Comparison of ENCODE assay signal across 20 mouse cellular contexts in the genomic region with DNA sequence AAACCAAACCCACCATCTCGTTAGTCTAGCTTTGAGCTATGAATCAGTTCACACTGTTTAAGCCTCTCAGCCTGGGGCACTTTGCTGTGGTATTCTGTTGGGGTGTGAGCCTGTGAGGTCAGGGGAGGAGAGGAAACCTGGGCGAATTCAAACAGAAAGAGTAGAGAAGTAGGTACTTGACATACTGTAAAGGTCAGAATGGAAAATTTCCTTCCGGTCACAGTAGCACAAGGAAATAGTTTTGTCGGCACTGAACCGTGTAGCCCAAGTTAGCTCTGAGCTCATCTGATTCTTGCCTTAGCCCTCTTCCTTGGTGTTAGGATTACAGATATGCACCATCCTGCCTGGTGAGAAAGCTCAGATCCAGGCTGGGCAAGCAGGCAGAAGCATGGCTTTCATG. TPM values are rescaled to one million over a fixed set of nuclear protein-coding genes. Genes with fewer than 3 reads are reported as not detected.
DNase-seq lines count a peak whose midpoint lies in the region; ATAC-seq and TF ChIP-seq lines count a peak whose summit lies in the region.
"Had no signal": no experiment of that assay in that cellular context is flagged by ENCODE, and none has a peak within 500 bp of the region (broad histone marks: within the 10 kb centered on the region; RNA-seq: fewer than 3 reads in every experiment).

No protein-coding gene starts in this region.

- in situ Hi-C loops in CH12.LX (cut with MboI; ENCODE audit: low pct_ligation_motif_present, low pct_unique_long_range_greater_than_20kb, low sequenced_read_pairs) = no loop called here

- H3K4me1 ChIP-seq in kidney, postnatal 0 days (replicated peaks; ENCODE audit: insufficient read depth, low read length) = 0 out of 2 replicates have a peak, but pooled peaks cover 2% of the 10 kb centered on the region
- H3K4me1 ChIP-seq in kidney, embryonic 15.5 days = no peaks in the 10 kb centered on the region
- H3K4me1 ChIP-seq in CH12.LX (ENCODE audit: control insufficient read depth in 1 of 2, insufficient read depth in 2 of 2) = peaks cover 5 to 22% of the 10 kb centered on the region in 2 experiments
- H3K4me1 ChIP-seq in intestine, embryonic 16.5 days (ENCODE audit: control insufficient read depth, insufficient read depth, low read length) = no peaks in the 10 kb centered on the region
- H3K4me1 ChIP-seq: hindbrain, embryonic 12.5 days; intestine, embryonic 15.5 days had no signal

- TF ChIP-seq EP300 in CH12.LX (IDR thresholded peaks at IDR 0.05; ENCODE audit: low read length) = no peak

- dilution Hi-C loops in CH12.LX (cut with MboI; ENCODE audit: extremely low pct_ligation_motif_present, extremely low pct_unique_long_range_greater_than_20kb, low sequenced_read_pairs) = no loop called here

- no peak for TF ChIP-seq RAD21 in CH12.LX (IDR thresholded peaks at IDR 0.05; ENCODE audit: low read depth, low read length)

- WGBS in kidney, postnatal 0 days = 41% methylated on average over 5 of the region's 5 CpGs
- 61% methylated on average over 5 of the region's 5 CpGs for WGBS in kidney, embryonic 15.5 days
- 67% methylated on average over 5 of the region's 5 CpGs for WGBS in intestine, embryonic 16.5 days

- H3K4me3 ChIP-seq in kidney, postnatal 0 days (replicated peaks; ENCODE audit: low read depth, low read length) = no peak overlapping the region
- H3K4me3 ChIP-seq in kidney, embryonic 15.5 days (replicated peaks) = no peak overlapping the region
- H3K4me3 ChIP-seq in CH12.LX (replicated peaks in 1 of 3; ENCODE audit: low read depth in 2 of 3, low read length in 2 of 3, poor library complexity in 1 of 3) = no peak overlapping the region
- H3K4me3 ChIP-seq in intestine, embryonic 16.5 days (ENCODE audit: low read length) = no peak overlapping the region
- H3K4me3 ChIP-seq: embryonic facial prominence, embryonic 13.5 days; hindbrain, embryonic 12.5 days; intestine, embryonic 15.5 days had no signal

- H3K4me2 ChIP-seq in kidney, postnatal 0 days (ENCODE audit: low read length) = no peak overlapping the region
- no peak overlapping the region for H3K4me2 ChIP-seq in kidney, embryonic 15.5 days
- peak overlapping the region; percentile 44; the same call in 1 of the 2 replicates for H3K4me2 ChIP-seq in CH12.LX (ENCODE audit: insufficient read depth, low read depth, poor library complexity, severe bottlenecking)
- H3K4me2 ChIP-seq in intestine, embryonic 16.5 days (ENCODE audit: low read depth, low read length) = no peak overlapping the region
- H3K4me2 ChIP-seq: embryonic facial prominence, embryonic 13.5 days; hindbrain, embryonic 12.5 days; intestine, embryonic 15.5 days had no signal

- TF ChIP-seq POLR2A in CH12.LX (IDR thresholded peaks at IDR 0.05; ENCODE audit: low read depth, low read length) = no peak

- ATAC-seq in kidney, postnatal 0 days (replicated peaks; ENCODE audit: low FRiP score, low read depth) = no peak; the same call in 1 of the 2 replicates
- no peak for ATAC-seq in kidney, embryonic 15.5 days (replicated peaks; ENCODE audit: low FRiP score)
- peak; percentile 38 for ATAC-seq in inflammation-experienced regulatory T-cells, adult 6 months
- ATAC-seq in intestine, embryonic 16.5 days = no peak
- ATAC-seq: forebrain, postnatal 0 days; intestine, embryonic 15.5 days had no signal

- H3K27ac ChIP-seq in kidney, postnatal 0 days = no peak overlapping the region
- H3K27ac ChIP-seq in kidney, embryonic 15.5 days = no peak overlapping the region
- no peak overlapping the region for H3K27ac ChIP-seq in CH12.LX (ENCODE audit: insufficient read depth, low read depth)
- H3K27ac ChIP-seq in intestine, embryonic 16.5 days (ENCODE audit: low read length) = no peak overlapping the region
- H3K27ac ChIP-seq: embryonic facial prominence, embryonic 13.5 days; hindbrain, embryonic 12.5 days; intestine, embryonic 15.5 days; liver, embryonic 14.5 days had no signal

- no peaks in the 10 kb centered on the region for H3K36me3 ChIP-seq in kidney, postnatal 0 days (ENCODE audit: insufficient read depth, low read length)
- H3K36me3 ChIP-seq in kidney, embryonic 15.5 days = no peaks in the 10 kb centered on the region
- no peaks in the 10 kb centered on the region for H3K36me3 ChIP-seq in CH12.LX (replicated peaks in 1 of 2; ENCODE audit: control insufficient read depth in 1 of 2, insufficient read depth in 1 of 2, low read length in 1 of 2)
- H3K36me3 ChIP-seq in intestine, embryonic 16.5 days (ENCODE audit: control insufficient read depth, insufficient read depth, low read length) = no peaks in the 10 kb centered on the region
- H3K36me3 ChIP-seq: embryonic facial prominence, embryonic 13.5 days; hindbrain, embryonic 12.5 days; intestine, embryonic 15.5 days had no signal

- H3K79me2 ChIP-seq in CH12.LX (replicated peaks; ENCODE audit: control insufficient read depth, extremely low read depth, insufficient read depth, poor library complexity, severe bottlenecking) = no peaks in the 10 kb centered on the region

- H3K27me3 ChIP-seq in kidney, postnatal 0 days (ENCODE audit: insufficient read depth, low read length) = no peaks in the 10 kb centered on the region
- H3K27me3 ChIP-seq in kidney, embryonic 15.5 days = no peaks in the 10 kb centered on the region
- H3K27me3 ChIP-seq in CH12.LX (replicated peaks) = no peaks in the 10 kb centered on the region
- no peaks in the 10 kb centered on the region for H3K27me3 ChIP-seq in intestine, embryonic 16.5 days (replicated peaks; ENCODE audit: control insufficient read depth, insufficient read depth, low read length)
- H3K27me3 ChIP-seq: embryonic facial prominence, embryonic 13.5 days; hindbrain, embryonic 12.5 days; intestine, embryonic 15.5 days had no signal

- no peak overlapping the region for H3K9ac ChIP-seq in kidney, postnatal 0 days (ENCODE audit: low read depth, low read length)
- no peak overlapping the region for H3K9ac ChIP-seq in kidney, embryonic 15.5 days
- H3K9ac ChIP-seq in CH12.LX (ENCODE audit: insufficient read depth, low read depth) = no peak overlapping the region
- no peak overlapping the region for H3K9ac ChIP-seq in intestine, embryonic 16.5 days (ENCODE audit: low read depth, low read length)
- H3K9ac ChIP-seq: embryonic facial prominence, embryonic 13.5 days; forebrain, postnatal 0 days; hindbrain, embryonic 12.5 days; intestine, embryonic 15.5 days; liver, embryonic 14.5 days had no signal

- no peaks in the 10 kb centered on the region for H3K9me3 ChIP-seq in kidney, postnatal 0 days (replicated peaks; ENCODE audit: low read length)
- H3K9me3 ChIP-seq in kidney, embryonic 15.5 days (replicated peaks) = no peaks in the 10 kb centered on the region
- no peaks in the 10 kb centered on the region for H3K9me3 ChIP-seq in CH12.LX (replicated peaks; ENCODE audit: low read length)
- H3K9me3 ChIP-seq in intestine, embryonic 16.5 days (ENCODE audit: control insufficient read depth, low read length) = no peaks in the 10 kb centered on the region
- H3K9me3 ChIP-seq: embryonic facial prominence, embryonic 13.5 days; hindbrain, embryonic 12.5 days; intestine, embryonic 15.5 days had no signal

- no peak for TF ChIP-seq CTCF in kidney, postnatal 0 days (IDR thresholded peaks at IDR 0.05; ENCODE audit: low read depth)
- no peak for TF ChIP-seq CTCF in CH12.LX (conservative IDR thresholded peaks at IDR 0.05 in 1 of 2, IDR thresholded peaks at IDR 0.05 in 1 of 2; ENCODE audit: low read depth in 2 of 2, low read length in 2 of 2)

- peak; percentile 25 for DNase-seq in kidney, postnatal 0 days (ENCODE audit: low spot score)
- peak; percentile 34 for DNase-seq in CH12.LX (ENCODE audit: extremely low read depth)
- peak; percentile 2 for DNase-seq in naive thymus-derived CD4-positive, alpha-beta T cell, adult 2 months (ENCODE audit: low read depth)
- no peak for DNase-seq in layer of hippocampus, postnatal 14 days (ENCODE audit: low spot score in 2 of 2)
- DNase-seq: adrenal gland, postnatal 14 days; cerebellum, adult 11-12 months; forebrain, postnatal 0 days; left cerebral cortex, postnatal 4 days; midbrain, embryonic 14.5 days; right cerebral cortex, adult 18-20 months; spleen, adult 18-20 months had no signal

TF ChIP-seq in CH12.LX, 34 proteins besides CTCF, POLR2A, EP300 and RAD21:
- TF ChIP-seq CHD1 (IDR thresholded peaks at IDR 0.05; ENCODE audit: low read depth, low read length) (no peak), KAT2A (IDR thresholded peaks at IDR 0.05; ENCODE audit: insufficient replicate concordance, low read length) (no peak), MYC (IDR thresholded peaks at IDR 0.05; ENCODE audit: low read depth, low read length) (no peak), NRF1 (IDR thresholded peaks at IDR 0.05; ENCODE audit: low read depth, low read length) (no peak), IRF4 (IDR thresholded peaks at IDR 0.05; ENCODE audit: low read depth, low read length) (no peak), TBP (conservative IDR thresholded peaks at IDR 0.05; ENCODE audit: low read depth, low read length) (no peak), USF1 (IDR thresholded peaks at IDR 0.05; ENCODE audit: low read depth, low read length) (no peak), JUND (conservative IDR thresholded peaks at IDR 0.05; ENCODE audit: low read depth, low read length) (no peak), RCOR1 (conservative IDR thresholded peaks at IDR 0.05; ENCODE audit: low read depth, low read length) (no peak), POLR2AphosphoS2 (IDR thresholded peaks at IDR 0.05; ENCODE audit: low read depth, low read length) (no peak), ETS1 (conservative IDR thresholded peaks at IDR 0.05; ENCODE audit: low read depth, low read length) (no peak), E2F4 (IDR thresholded peaks at IDR 0.05; ENCODE audit: insufficient replicate concordance, low read depth, low read length) (no peak), UBTF (IDR thresholded peaks at IDR 0.05; ENCODE audit: low read depth, low read length) (no peak), MEF2A (IDR thresholded peaks at IDR 0.05; ENCODE audit: borderline replicate concordance, low read depth, low read length) (no peak), MAFK (IDR thresholded peaks at IDR 0.05; ENCODE audit: insufficient replicate concordance, low read length) (no peak)

RNA-seq across cellular contexts. Expression of a gene that starts 4.4 kb away (rescaled TPM):
- 2.1 and 2.3 TPM in 2 replicates for polyA plus RNA-seq in kidney, postnatal 0 days (2015; fragmentation: Nextera tagmentation; extraction: Ambion mirVana)
- polyA plus RNA-seq in kidney, embryonic 15.5 days (2015; fragmentation: Nextera tagmentation; extraction: Ambion mirVana) = 1.7 TPM in 2 replicates
- not detected in 2 replicates for total RNA-seq in CH12.LX (2012; rRNA removed)
- 0.15 TPM in 1 of 2 replicates, not detected in the other for total RNA-seq in CH12.LX (2014; rRNA removed)
- polyA plus RNA-seq in CH12.LX (2012; ENCODE audit: insufficient read length, low read depth) = not detected in 2 replicates
- polyA plus RNA-seq in inflammation-experienced regulatory T-cells, adult 6 months (2017; shearing (Covaris generic)) = 1 to 10 TPM in 1 of 3 experiments, under 1 TPM in 2; 0.86 to 1.2 (median 0.99) TPM
- 0.15 and 0.21 TPM in 2 replicates for polyA plus RNA-seq in intestine, embryonic 16.5 days (2015; fragmentation: Nextera tagmentation; extraction: Ambion mirVana)
- total RNA-seq in layer of hippocampus, postnatal 14 days (2021) = 10 to 100 TPM; 28.9 to 29.2 TPM
- total RNA-seq: common myeloid progenitor, adult 5-6 weeks; megakaryocyte, adult 5-6 weeks had no signal
- polyA plus RNA-seq: midbrain, embryonic 14.5 days had no signal

Comparison
In these comparisons a context has a peak if more than half of its experiments do, and no peak if none do; other contexts are left out.
1. DNase-seq: peak in kidney, postnatal 0 days (single experiment), CH12.LX (single experiment) and naive thymus-derived CD4-positive, alpha-beta T cell, adult 2 months (single experiment); none in layer of hippocampus, postnatal 14 days (0 of 2).